Mouse (Mus musculus): ENCODE results near the gene Olfr1080.
"Not testable (repeated sequence)": the region's sequence is repeated elsewhere in the genome, so short reads cannot be mapped to it uniquely, and the experiment has no call there.

Olfr1080 gene
- long read RNA-seq, experiment 1 = 0 reads
- long read RNA-seq, experiment 2 = 0 reads

- intact Hi-C loops (cut with DNase I) = not testable (repeated sequence)
Observed at GRCm38 (mm10) chr2:86558135-86558534, at the start of gene Olfr1080. Gene Olfr1080 (minus strand): TSS chr2:86558235.

DNA sequence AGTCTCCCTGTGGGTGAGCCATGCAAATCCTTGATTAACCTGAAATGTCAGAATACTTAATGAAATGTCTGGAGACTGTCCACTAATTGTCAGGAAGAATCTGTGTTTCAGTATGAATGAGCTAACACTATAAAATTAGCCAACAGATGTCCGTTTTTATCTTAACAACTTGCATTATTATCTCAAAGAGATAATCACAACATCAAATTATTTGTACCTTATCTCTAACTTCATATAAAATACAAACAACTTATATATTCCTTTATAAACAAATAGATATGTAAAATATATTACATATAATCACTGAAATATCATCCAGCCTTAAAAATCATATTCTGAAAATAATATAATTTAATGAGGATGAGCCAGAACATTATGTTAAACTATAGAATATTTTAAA is 40.8 kb upstream of the Olfr1080 start, which contains the start of gene Olfr1082:
Gene Olfr1082, minus strand, starts transcription at position 101 of the 400 bp plus-strand sequence.
- intact Hi-C loops (cut with DNase I) = not testable (repeated sequence)

DNA sequence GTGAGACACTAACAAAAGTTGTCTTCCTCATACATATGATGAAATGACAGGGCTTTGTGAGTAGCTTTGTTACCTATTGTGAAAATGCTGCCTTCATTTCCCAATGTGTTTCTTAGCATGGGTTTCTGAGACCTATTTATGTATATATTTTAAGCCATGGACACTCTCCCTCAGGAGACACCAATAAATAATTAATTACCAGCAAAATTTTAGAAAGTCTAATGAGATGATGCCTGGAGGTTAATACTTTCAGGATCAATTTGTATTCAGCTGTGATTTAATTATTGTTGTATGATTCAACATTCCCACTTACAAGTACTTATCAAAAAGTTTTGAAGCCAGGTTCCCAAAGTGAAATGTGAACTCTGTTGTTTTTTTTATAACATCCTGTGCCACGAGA is 15.7 kb downstream of the Olfr1080 start, which contains the start of gene Olfr1079:
Gene Olfr1079, minus strand, starts transcription at position 101 of the 400 bp plus-strand sequence.
- intact Hi-C loops (cut with DNase I) = no loop called here

- intact Hi-C loops (cut with DNase I) = no loop called here
Observed at GRCm38 (mm10) chr2:86530991-86531390, 27.0 kb downstream of the Olfr1080 start.

GRCm38 (mm10) chr2:86508161-86508560 is 49.9 kb downstream of the Olfr1080 start, which contains the start of gene Olfr1076:
Gene Olfr1076 (plus strand): TSS chr2:86508461.
- intact Hi-C loops (cut with DNase I) = no loop called here
